22 mouse cellular contexts compared by ENCODE assay signal in the genomic region with DNA sequence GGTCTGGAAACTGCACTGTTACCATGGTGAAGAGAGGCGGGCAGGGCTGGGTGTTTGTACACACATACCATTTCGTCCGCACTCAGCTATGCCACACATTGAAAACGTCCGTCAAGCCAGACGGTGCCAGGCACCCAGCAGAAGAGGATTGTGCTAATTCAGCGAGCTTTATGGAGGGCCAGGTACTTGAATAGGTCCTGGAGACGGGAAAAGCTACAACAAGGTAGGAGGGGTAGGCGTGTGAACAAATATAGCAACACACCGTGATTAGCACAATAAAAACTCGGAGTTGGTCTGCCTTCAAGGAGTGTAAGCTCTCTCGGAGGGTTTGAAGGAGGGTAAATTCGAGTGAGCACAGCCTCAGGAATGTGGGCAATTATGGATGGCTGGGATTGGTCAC. TPM values are rescaled to one million over a fixed set of nuclear protein-coding genes. Genes with fewer than 3 reads are reported as not detected.
DNase-seq lines count a peak whose midpoint lies in the region; ATAC-seq lines count a peak whose summit lies in the region.
"Had no signal": no experiment of that assay in that cellular context is flagged by ENCODE, and none has a peak within 500 bp of the region (broad histone marks: within the 10 kb centered on the region; RNA-seq: fewer than 3 reads in every experiment).

No protein-coding gene starts in this region.

- H3K4me2 ChIP-seq in heart, embryonic 15.5 days = 0 out of 2 replicates have a peak overlapping the region, but pooled peaks have one; percentile 6
- H3K4me2 ChIP-seq in lung, embryonic 15.5 days = peak overlapping the region; percentile 39
- peak overlapping the region; percentile 19; the same call in 1 of the 2 replicates for H3K4me2 ChIP-seq in stomach, embryonic 15.5 days
- H3K4me2 ChIP-seq: hindbrain, embryonic 15.5 days; neural tube, embryonic 12.5 days had no signal

- DNase-seq in heart, embryonic 10.5 days (ENCODE audit: low spot score) = no peak
- peak; percentile 20 to 24 for DNase-seq in left cerebral cortex, postnatal 25 days (ENCODE audit: low spot score in 2 of 2)
- no peak for DNase-seq in left cerebral cortex, postnatal 4 days
- DNase-seq in ovary, postnatal 36 days (ENCODE audit: low spot score) = no peak
- no peak for DNase-seq in adrenal gland, postnatal 14 days
- DNase-seq: cerebellum, adult 2 months; gastrocnemius, adult 2 months; heart, adult 2 months; heart, postnatal 10 days; kidney, postnatal 10 days; liver, embryonic 13.5 days; thymus, postnatal 4 days had no signal

- WGBS in heart, embryonic 15.5 days = 50% methylated on average over 13 of the region's 13 CpGs
- WGBS in heart, embryonic 10.5 days = 59% methylated on average over 13 of the region's 13 CpGs
- WGBS in lung, embryonic 15.5 days = 43% methylated on average over 13 of the region's 13 CpGs
- WGBS in stomach, embryonic 15.5 days = 52% methylated on average over 13 of the region's 13 CpGs

- intact Hi-C loops in left cerebral cortex, postnatal 25 days (cut with DNase I) = no loop called here
- intact Hi-C loops in left cerebral cortex, postnatal 4 days (cut with DNase I) = no loop called here

- H3K27me3 ChIP-seq in heart, embryonic 15.5 days = peaks cover 45% of the 10 kb centered on the region
- peaks cover 61% of the 10 kb centered on the region for H3K27me3 ChIP-seq in heart, embryonic 10.5 days (ENCODE audit: insufficient read depth, poor library complexity, severe bottlenecking)
- peaks cover 28% of the 10 kb centered on the region for H3K27me3 ChIP-seq in lung, embryonic 15.5 days
- peaks cover 18% of the 10 kb centered on the region; the same call in 1 of the 2 replicates for H3K27me3 ChIP-seq in stomach, embryonic 15.5 days (replicated peaks)

- peaks cover 21% of the 10 kb centered on the region for H3K4me1 ChIP-seq in heart, embryonic 15.5 days (replicated peaks)
- H3K4me1 ChIP-seq in heart, embryonic 10.5 days = peaks cover 41% of the 10 kb centered on the region
- H3K4me1 ChIP-seq in lung, embryonic 15.5 days = peaks cover 28% of the 10 kb centered on the region
- H3K4me1 ChIP-seq in stomach, embryonic 15.5 days = peaks cover 10% of the 10 kb centered on the region; the same call in 1 of the 2 replicates

- no peaks in the 10 kb centered on the region for H3K36me3 ChIP-seq in heart, embryonic 15.5 days
- no peaks in the 10 kb centered on the region for H3K36me3 ChIP-seq in heart, embryonic 10.5 days
- H3K36me3 ChIP-seq in lung, embryonic 15.5 days = no peaks in the 10 kb centered on the region
- no peaks in the 10 kb centered on the region for H3K36me3 ChIP-seq in stomach, embryonic 15.5 days
- H3K36me3 ChIP-seq: hindbrain, embryonic 15.5 days; liver, embryonic 13.5 days; neural tube, embryonic 12.5 days had no signal

- H3K27ac ChIP-seq in heart, embryonic 15.5 days = no peak overlapping the region
- no peak overlapping the region for H3K27ac ChIP-seq in heart, embryonic 10.5 days
- H3K27ac ChIP-seq in lung, embryonic 15.5 days = peak overlapping the region; percentile 46
- H3K27ac ChIP-seq in stomach, embryonic 15.5 days = no peak overlapping the region
- H3K27ac ChIP-seq: gastrocnemius, adult 2 months; heart, adult 2 months; hindbrain, embryonic 15.5 days; liver, embryonic 13.5 days; neural tube, embryonic 12.5 days had no signal

- no peaks in the 10 kb centered on the region for H3K9me3 ChIP-seq in heart, embryonic 15.5 days (replicated peaks)
- no peaks in the 10 kb centered on the region for H3K9me3 ChIP-seq in heart, embryonic 10.5 days
- H3K9me3 ChIP-seq in lung, embryonic 15.5 days = no peaks in the 10 kb centered on the region
- no peaks in the 10 kb centered on the region for H3K9me3 ChIP-seq in stomach, embryonic 15.5 days
- H3K9me3 ChIP-seq: hindbrain, embryonic 15.5 days; liver, embryonic 13.5 days; megakaryocyte, embryonic 14.5 days; neural tube, embryonic 12.5 days had no signal

- no peak for ATAC-seq in heart, embryonic 15.5 days (replicated peaks; ENCODE audit: insufficient number of reproducible peaks, insufficient read depth, low FRiP score, low read depth)
- 0 out of 2 replicates have a peak, but pooled peaks have one; percentile 15 for ATAC-seq in lung, embryonic 15.5 days (ENCODE audit: borderline replicate concordance, extremely low read depth, low FRiP score, low TSS enrichment)
- ATAC-seq in stomach, embryonic 15.5 days (ENCODE audit: insufficient read depth, low FRiP score, low read depth) = no peak; the same call in 1 of the 2 replicates

- H3K4me3 ChIP-seq in heart, embryonic 15.5 days = no peak overlapping the region
- no peak overlapping the region for H3K4me3 ChIP-seq in heart, embryonic 10.5 days
- H3K4me3 ChIP-seq in lung, embryonic 15.5 days = no peak overlapping the region
- H3K4me3 ChIP-seq in stomach, embryonic 15.5 days (replicated peaks) = no peak overlapping the region
- H3K4me3 ChIP-seq: gastrocnemius, adult 2 months; heart, adult 2 months; hindbrain, embryonic 15.5 days; liver, embryonic 13.5 days; megakaryocyte, embryonic 14.5 days; neural tube, embryonic 12.5 days had no signal

- H3K9ac ChIP-seq in heart, embryonic 15.5 days = no peak overlapping the region
- H3K9ac ChIP-seq in lung, embryonic 15.5 days = no peak overlapping the region
- no peak overlapping the region for H3K9ac ChIP-seq in stomach, embryonic 15.5 days
- H3K9ac ChIP-seq: hindbrain, embryonic 15.5 days; liver, embryonic 13.5 days; neural tube, embryonic 12.5 days had no signal

RNA-seq across cellular contexts. Expression of a gene that starts 2.3 kb away (rescaled TPM):
- 0.81 and 2.8 TPM in 2 replicates for polyA plus RNA-seq in heart, embryonic 15.5 days (2015; fragmentation: Nextera tagmentation; extraction: Ambion mirVana)
- polyA plus RNA-seq in heart, embryonic 10.5 days (2016; fragmentation: Nextera tagmentation; extraction: Ambion mirVana) = 0.65 and 0.98 TPM in 2 replicates
- total RNA-seq in left cerebral cortex, postnatal 25 days (2021) = 1 to 10 TPM; 2.4 to 2.6 TPM
- total RNA-seq in left cerebral cortex, postnatal 4 days (2021) = 1 to 10 TPM; 1.5 to 2.1 TPM
- 5.0 and 5.8 TPM in 2 replicates for polyA plus RNA-seq in lung, embryonic 15.5 days (2015; fragmentation: Nextera tagmentation; extraction: Ambion mirVana)
- 3.1 and 3.8 TPM in 2 replicates for polyA plus RNA-seq in stomach, embryonic 15.5 days (2015; fragmentation: Nextera tagmentation; extraction: Ambion mirVana)
- total RNA-seq in adrenal gland, postnatal 14 days (2021) = 1.0 and 1.9 TPM in 2 replicates

RNA-seq across cellular contexts. Expression of a gene that starts 9.1 kb away (rescaled TPM):
- polyA plus RNA-seq in heart, embryonic 15.5 days (2015; fragmentation: Nextera tagmentation; extraction: Ambion mirVana) = 37.8 and 48.4 TPM in 2 replicates
- 37.8 and 40.4 TPM in 2 replicates for polyA plus RNA-seq in heart, embryonic 10.5 days (2016; fragmentation: Nextera tagmentation; extraction: Ambion mirVana)
- total RNA-seq in left cerebral cortex, postnatal 25 days (2021) = 1 to 10 TPM; 8.1 to 9.9 TPM
- total RNA-seq in left cerebral cortex, postnatal 4 days (2021) = 10 to 100 TPM in 1 of 2 experiments, 1 to 10 TPM in 1; 9.6 to 10.7 TPM
- 79.1 and 82.5 TPM in 2 replicates for polyA plus RNA-seq in lung, embryonic 15.5 days (2015; fragmentation: Nextera tagmentation; extraction: Ambion mirVana)
- 62.7 and 64.5 TPM in 2 replicates for polyA plus RNA-seq in stomach, embryonic 15.5 days (2015; fragmentation: Nextera tagmentation; extraction: Ambion mirVana)
- 68.7 and 70.0 TPM in 2 replicates for total RNA-seq in adrenal gland, postnatal 14 days (2021)

RNA-seq across cellular contexts. Expression of a gene that starts 26.4 kb away (rescaled TPM):
- 42.8 and 56.4 TPM in 2 replicates for polyA plus RNA-seq in heart, embryonic 15.5 days (2015; fragmentation: Nextera tagmentation; extraction: Ambion mirVana)
- polyA plus RNA-seq in heart, embryonic 10.5 days (2016; fragmentation: Nextera tagmentation; extraction: Ambion mirVana) = 33.6 and 35.3 TPM in 2 replicates
- total RNA-seq in left cerebral cortex, postnatal 25 days (2021) = 10 to 100 TPM; 11.5 to 12.7 TPM
- total RNA-seq in left cerebral cortex, postnatal 4 days (2021) = 10 to 100 TPM; 11.2 to 12.0 TPM
- polyA plus RNA-seq in lung, embryonic 15.5 days (2015; fragmentation: Nextera tagmentation; extraction: Ambion mirVana) = 88.3 and 101 TPM in 2 replicates
- polyA plus RNA-seq in stomach, embryonic 15.5 days (2015; fragmentation: Nextera tagmentation; extraction: Ambion mirVana) = 67.6 and 69.5 TPM in 2 replicates
- total RNA-seq in adrenal gland, postnatal 14 days (2021) = 210 and 220 TPM in 2 replicates

RNA-seq across cellular contexts. Expression of a gene that starts 37.0 kb away (rescaled TPM):
- polyA plus RNA-seq in heart, embryonic 15.5 days (2015; fragmentation: Nextera tagmentation; extraction: Ambion mirVana) = 0.11 TPM in 1 of 2 replicates, not detected in the other
- polyA plus RNA-seq in heart, embryonic 10.5 days (2016; fragmentation: Nextera tagmentation; extraction: Ambion mirVana) = 0.09 TPM in 1 of 2 replicates, not detected in the other
- total RNA-seq in left cerebral cortex, postnatal 25 days (2021) = not detected
- not detected for total RNA-seq in left cerebral cortex, postnatal 4 days (2021)
- 0.22 and 0.31 TPM in 2 replicates for polyA plus RNA-seq in lung, embryonic 15.5 days (2015; fragmentation: Nextera tagmentation; extraction: Ambion mirVana)
- 0.12 TPM in 2 replicates for polyA plus RNA-seq in stomach, embryonic 15.5 days (2015; fragmentation: Nextera tagmentation; extraction: Ambion mirVana)
- total RNA-seq in adrenal gland, postnatal 14 days (2021) = not detected in 2 replicates
- total RNA-seq: adrenal gland, adult 18-20 months; gastrocnemius, adult 2 months; heart, adult 2 months; heart, postnatal 10 days; layer of hippocampus, postnatal 14 days; midbrain, postnatal 0 days had no signal
- polyA plus RNA-seq: cerebellum, adult 2 months; forebrain, embryonic 11.5 days; hindbrain, embryonic 15.5 days; liver, embryonic 13.5 days; midbrain, postnatal 0 days had no signal

RNA-seq across cellular contexts. Expression of a gene that starts 57.8 kb away (rescaled TPM):
- 0.05 and 0.37 TPM in 2 replicates for polyA plus RNA-seq in heart, embryonic 15.5 days (2015; fragmentation: Nextera tagmentation; extraction: Ambion mirVana)
- 0.20 TPM in 1 of 2 replicates, not detected in the other for polyA plus RNA-seq in heart, embryonic 10.5 days (2016; fragmentation: Nextera tagmentation; extraction: Ambion mirVana)
- total RNA-seq in left cerebral cortex, postnatal 25 days (2021) = under 1 TPM; 0.25 to 0.39 TPM
- not detected for total RNA-seq in left cerebral cortex, postnatal 4 days (2021)
- polyA plus RNA-seq in lung, embryonic 15.5 days (2015; fragmentation: Nextera tagmentation; extraction: Ambion mirVana) = 0.31 and 0.36 TPM in 2 replicates
- polyA plus RNA-seq in stomach, embryonic 15.5 days (2015; fragmentation: Nextera tagmentation; extraction: Ambion mirVana) = 3.1 and 3.9 TPM in 2 replicates
- total RNA-seq in adrenal gland, postnatal 14 days (2021) = 0.38 and 0.52 TPM in 2 replicates
- total RNA-seq: gastrocnemius, adult 2 months; heart, postnatal 10 days; layer of hippocampus, postnatal 14 days had no signal

Comparison
In these comparisons a context has a peak if more than half of its experiments do, and no peak if none do; other contexts are left out.
1. DNase-seq: peak in left cerebral cortex, postnatal 25 days (2 of 2); none in heart, embryonic 10.5 days (single experiment), left cerebral cortex, postnatal 4 days (single experiment), ovary, postnatal 36 days (single experiment) and adrenal gland, postnatal 14 days (single experiment).
2. Peak in every context shown above with its lines, with median percentiles within 50 percentile points of each other: H3K4me2 ChIP-seq.